Mouse (Mus musculus) lung, postnatal 0 days (tissue): ENCODE measurements at regions not wholly inside any gene's neighbourhood (a gene's known extent, or its start where the extent isn't known, plus 50 kb on each side); places are given as distances from the start of the nearest gene placed in this dataset.

Source experiments
- ATAC-seq: fragments of 200-750 bp; cut with Nextera tagmentation; 2 replicates; pipeline ENCODE4 v1.8.0; 2017; ENCODE audit warnings: moderate library complexity
- DNase-seq: peaks from one replicate; pipeline ENCODE4 v3.0.0-alpha.2; 2016; ENCODE audit warnings: low spot score
- H3K27ac ChIP-seq: fragments of 300-500 bp; sonication (generic); 2 replicates; pipeline ENCODE4 v1.5.1; 2014; ENCODE audit warnings: antibody characterized with exemption, mild to moderate bottlenecking, low read length, mixed read lengths
- H3K27me3 ChIP-seq: fragments of 300-500 bp; sonication (generic); replicated peaks from 2 replicates; pipeline ENCODE4 v1.6.1; 2014; ENCODE audit warnings: low read length, mixed read lengths; ENCODE audit not compliant: insufficient read depth
- H3K36me3 ChIP-seq: fragments of 300-500 bp; sonication (generic); 2 replicates; pipeline ENCODE4 v1.6.1; 2014; ENCODE audit warnings: low read length, mixed read lengths; ENCODE audit not compliant: insufficient read depth
- H3K4me1 ChIP-seq: fragments of 300-500 bp; sonication (generic); 2 replicates; pipeline ENCODE4 v1.6.1; 2014; ENCODE audit warnings: antibody characterized with exemption, low read depth, low read length, mixed read lengths; ENCODE audit not compliant: insufficient read depth
- H3K4me2 ChIP-seq: fragments of 300-500 bp; sonication (generic); replicated peaks from 2 replicates; pipeline ENCODE4 v1.6.1; 2014; ENCODE audit warnings: low read depth, mild to moderate bottlenecking, low read length, moderate library complexity, mixed read lengths
- H3K4me3 ChIP-seq: fragments of 300-500 bp; sonication (generic); 2 replicates; pipeline ENCODE4 v1.5.1; 2014; ENCODE audit warnings: low read depth, low read length
- H3K9ac ChIP-seq: fragments of 300-500 bp; sonication (generic); replicated peaks from 2 replicates; pipeline ENCODE4 v1.6.1; 2014; ENCODE audit warnings: low read depth, mild to moderate bottlenecking
- H3K9me3 ChIP-seq: fragments of 300-500 bp; sonication (generic); 2 replicates; pipeline ENCODE4 v1.6.1; 2016; ENCODE audit warnings: low read length, mixed read lengths
- CTCF ChIP-seq: IDR thresholded peaks from 2 replicates; pipeline ENCODE4 v1.5.1; 2016; ENCODE audit warnings: antibody characterized with exemption, mild to moderate bottlenecking
- WGBS: fragments of 180-500 bp; shearing (Covaris S2); extraction: QIAGEN DNeasy Blood & Tissue Kit; methylation state at CpG from one replicate; pipeline ENCODE4 v1.1.7; 2014; 5-methylcytosine and 5-hydroxymethylcytosine counted together

DNA sequence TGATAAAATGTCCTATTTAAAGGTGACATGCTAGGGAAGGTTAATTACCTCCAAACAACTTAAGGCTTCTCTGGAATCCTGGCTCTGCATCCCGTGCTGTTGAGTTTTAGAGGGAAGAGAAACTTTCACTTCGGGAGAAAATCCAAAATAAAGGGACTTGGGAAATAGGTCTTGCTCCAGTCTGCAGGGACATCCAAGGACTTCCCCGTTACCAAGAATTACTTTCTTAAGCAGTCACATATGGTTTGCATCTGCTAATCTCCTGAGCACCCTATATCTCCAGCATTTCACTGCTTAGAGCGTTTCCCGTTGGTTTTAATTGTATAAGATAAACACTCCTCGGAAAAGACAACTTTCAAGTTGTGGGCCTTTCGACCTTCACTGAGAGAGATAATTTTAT, 63.3 kb upstream of the Gimd1 start:
- no peak overlapping the region for H3K4me3 ChIP-seq
- no peaks in the 10 kb centered on the region for H3K36me3 ChIP-seq
- DNase-seq: no peak
- no peaks in the 10 kb centered on the region for H3K9me3 ChIP-seq
- H3K4me1 ChIP-seq: no peaks in the 10 kb centered on the region
- TF ChIP-seq CTCF: no peak
- no peaks in the 10 kb centered on the region for H3K27me3 ChIP-seq
- H3K4me2 ChIP-seq: no peak overlapping the region
- H3K9ac ChIP-seq: no peak overlapping the region
- WGBS: 47% methylated on average over 7 of the region's 7 CpGs
- no peak for ATAC-seq
- no peak overlapping the region for H3K27ac ChIP-seq
